8 mouse cellular contexts compared by ENCODE assay signal in genomic region chr3:135516891-135517290, GRCm38 (mm10). TPM values are rescaled to one million over a fixed set of nuclear protein-coding genes. Genes with fewer than 3 reads are reported as not detected.
DNase-seq lines count a peak whose midpoint lies in the region; ATAC-seq and TF ChIP-seq lines count a peak whose summit lies in the region.

No protein-coding gene starts in this region.

- H3K9ac ChIP-seq in embryonic facial prominence, embryonic 14.5 days (ENCODE audit: low read depth, low read length) = no peak overlapping the region
- no peak overlapping the region for H3K9ac ChIP-seq in MEL (ENCODE audit: control insufficient read depth, low read depth, low read length, poor library complexity, severe bottlenecking)
- no peak overlapping the region for H3K9ac ChIP-seq in limb, embryonic 15.5 days

- H3K79me2 ChIP-seq in MEL (ENCODE audit: control insufficient read depth, insufficient read depth, low read length, poor library complexity) = no peaks in the 10 kb centered on the region

- H3K4me1 ChIP-seq in embryonic facial prominence, embryonic 14.5 days (ENCODE audit: control insufficient read depth, insufficient read depth, low read length) = no peaks in the 10 kb centered on the region
- H3K4me1 ChIP-seq in embryonic facial prominence, embryonic 10.5 days = peaks cover 7% of the 10 kb centered on the region
- peaks cover 0 to 7% of the 10 kb centered on the region in 2 experiments; a peak in 1 of 4 replicates for H3K4me1 ChIP-seq in MEL (ENCODE audit: control insufficient read depth in 1 of 2, insufficient read depth in 2 of 2, low read length in 2 of 2)
- H3K4me1 ChIP-seq in limb, embryonic 15.5 days = no peaks in the 10 kb centered on the region

- no peaks in the 10 kb centered on the region for H3K36me3 ChIP-seq in embryonic facial prominence, embryonic 14.5 days (ENCODE audit: control insufficient read depth, insufficient read depth, low read length)
- H3K36me3 ChIP-seq in embryonic facial prominence, embryonic 10.5 days (replicated peaks) = no peaks in the 10 kb centered on the region
- no peaks in the 10 kb centered on the region; a peak in 2 of 4 replicates for H3K36me3 ChIP-seq in MEL (ENCODE audit: control insufficient read depth in 1 of 2, insufficient read depth in 2 of 2, low read length in 2 of 2)
- no peaks in the 10 kb centered on the region for H3K36me3 ChIP-seq in limb, embryonic 15.5 days

- TF ChIP-seq POLR2A in MEL (IDR thresholded peaks at IDR 0.05; ENCODE audit: control insufficient read depth in 1 of 2, insufficient read depth in 1 of 2, low read depth in 1 of 2, low read length in 2 of 2, poor library complexity in 1 of 2) = no peak

- H3K27me3 ChIP-seq in embryonic facial prominence, embryonic 14.5 days (replicated peaks; ENCODE audit: control insufficient read depth, insufficient read depth, low read length) = no peaks in the 10 kb centered on the region
- H3K27me3 ChIP-seq in embryonic facial prominence, embryonic 10.5 days (replicated peaks; ENCODE audit: low read depth, poor library complexity, severe bottlenecking) = no peaks in the 10 kb centered on the region
- no peaks in the 10 kb centered on the region for H3K27me3 ChIP-seq in MEL (ENCODE audit: control insufficient read depth in 1 of 2, insufficient read depth in 2 of 2, low read length in 2 of 2)
- H3K27me3 ChIP-seq in limb, embryonic 15.5 days = no peaks in the 10 kb centered on the region

- TF ChIP-seq CTCF in MEL (IDR thresholded peaks at IDR 0.05 in 2 of 3, conservative IDR thresholded peaks at IDR 0.05 in 1 of 3; ENCODE audit: control insufficient read depth in 1 of 3, insufficient read depth in 1 of 3, low read depth in 2 of 3, low read length in 3 of 3, poor library complexity in 1 of 3, severe bottlenecking in 1 of 3) = no peak

- H3K4me2 ChIP-seq in embryonic facial prominence, embryonic 14.5 days (ENCODE audit: low read depth, low read length) = no peak overlapping the region
- no peak overlapping the region for H3K4me2 ChIP-seq in limb, embryonic 15.5 days

- no peak for TF ChIP-seq RAD21 in MEL (IDR thresholded peaks at IDR 0.05; ENCODE audit: low read depth, low read length)

- ATAC-seq in embryonic facial prominence, embryonic 14.5 days (ENCODE audit: low read depth) = peak; percentile 84
- peak; percentile 61 for ATAC-seq in granulocyte monocyte progenitor cell, adult 5-6 weeks (replicated peaks; ENCODE audit: poor library complexity, severe bottlenecking)
- peak; percentile 66; the same call in 1 of the 2 replicates for ATAC-seq in limb, embryonic 15.5 days (ENCODE audit: insufficient number of reproducible peaks, low FRiP score, low TSS enrichment, low read depth)

- TF ChIP-seq EP300 in MEL (IDR thresholded peaks at IDR 0.05; ENCODE audit: low read depth in 1 of 2, low read length in 2 of 2) = no peak

- no peaks in the 10 kb centered on the region for H3K9me3 ChIP-seq in embryonic facial prominence, embryonic 14.5 days (ENCODE audit: control insufficient read depth, low read length)
- no peaks in the 10 kb centered on the region for H3K9me3 ChIP-seq in embryonic facial prominence, embryonic 10.5 days
- no peaks in the 10 kb centered on the region for H3K9me3 ChIP-seq in MEL (replicated peaks; ENCODE audit: insufficient read depth, low read length)
- H3K9me3 ChIP-seq in limb, embryonic 15.5 days = no peaks in the 10 kb centered on the region

- no peak overlapping the region for H3K27ac ChIP-seq in embryonic facial prominence, embryonic 14.5 days (replicated peaks; ENCODE audit: low read depth, low read length)
- no peak overlapping the region for H3K27ac ChIP-seq in embryonic facial prominence, embryonic 10.5 days (replicated peaks)
- no peak overlapping the region for H3K27ac ChIP-seq in MEL (ENCODE audit: control insufficient read depth, low read depth, low read length)
- no peak overlapping the region for H3K27ac ChIP-seq in limb, embryonic 15.5 days

- 68% methylated on average over 6 of the region's 6 CpGs for WGBS in embryonic facial prominence, embryonic 14.5 days
- WGBS in embryonic facial prominence, embryonic 10.5 days = 80% methylated on average over 6 of the region's 6 CpGs
- 68% methylated on average over 6 of the region's 6 CpGs for WGBS in limb, embryonic 15.5 days

- peak; percentile 69 for DNase-seq in embryonic facial prominence, embryonic 14.5 days (ENCODE audit: low spot score)
- no peak for DNase-seq in embryonic facial prominence, embryonic 10.5 days (ENCODE audit: low spot score)
- DNase-seq in MEL (ENCODE audit: low read depth, low spot score) = peak; percentile 22
- peak; percentile 81 for DNase-seq in skeletal muscle tissue, adult 2 months (ENCODE audit: low read depth, low spot score)
- DNase-seq in frontal cortex, postnatal 10 days (ENCODE audit: low spot score in 2 of 2) = no peak
- DNase-seq in right cerebral cortex, postnatal 4 days = no peak

- no peak overlapping the region for H3K4me3 ChIP-seq in embryonic facial prominence, embryonic 14.5 days (ENCODE audit: low read depth, low read length)
- no peak overlapping the region for H3K4me3 ChIP-seq in embryonic facial prominence, embryonic 10.5 days
- no peak overlapping the region for H3K4me3 ChIP-seq in MEL (ENCODE audit: control insufficient read depth in 1 of 2, insufficient read depth in 1 of 2, low read depth in 2 of 2, low read length in 2 of 2)
- no peak overlapping the region for H3K4me3 ChIP-seq in limb, embryonic 15.5 days

TF ChIP-seq in MEL, 35 proteins besides CTCF, POLR2A, EP300 and RAD21:
- TF ChIP-seq SMC3 (IDR thresholded peaks at IDR 0.05; ENCODE audit: low read depth, low read length) (no peak), MEF2A (IDR thresholded peaks at IDR 0.05; ENCODE audit: extremely low read depth, insufficient replicate concordance, low read depth, low read length, poor library complexity, severe bottlenecking) (peak; percentile 84; the same call in 1 of the 2 replicates), UBTF (IDR thresholded peaks at IDR 0.05; ENCODE audit: borderline replicate concordance, insufficient read depth, low read depth, low read length) (no peak), TBP (IDR thresholded peaks at IDR 0.05; ENCODE audit: low read depth, low read length) (no peak)

RNA-seq across cellular contexts. Expression of gene Manba, which starts 31.5 kb away (rescaled TPM):
- polyA plus RNA-seq in embryonic facial prominence, embryonic 14.5 days (2014; fragmentation: Nextera tagmentation; extraction: Ambion mirVana) = 7.9 and 8.1 TPM in 2 replicates
- polyA plus RNA-seq in embryonic facial prominence, embryonic 10.5 days (2016; fragmentation: Nextera tagmentation; extraction: Ambion mirVana) = 3.3 and 3.5 TPM in 2 replicates
- total RNA-seq in MEL (2012; rRNA removed) = 8.1 and 9.1 TPM in 2 replicates
- 10 to 100 TPM in 1 of 2 experiments, not detected in 1; 10.6 TPM for polyA plus RNA-seq in MEL (2012; ENCODE audit: insufficient read depth in 1 of 2, insufficient read length in 2 of 2, low read depth in 1 of 2, low replicate concordance in 2 of 2, missing spikeins in 1 of 2)
- total RNA-seq in granulocyte monocyte progenitor cell, adult 5-6 weeks (2014; fragmentation: Nextera tagmentation) = 24.6 and 54.4 TPM in 2 replicates
- 33.6 and 38.8 TPM in 2 replicates for total RNA-seq in granulocyte monocyte progenitor cell, adult 5-6 weeks (2017)
- polyA plus RNA-seq in limb, embryonic 15.5 days (2015; fragmentation: Nextera tagmentation; extraction: Ambion mirVana) = 7.4 and 9.5 TPM in 2 replicates

Comparison
In these comparisons a context has a peak if more than half of its experiments do, and no peak if none do; other contexts are left out.
1. DNase-seq: peak in embryonic facial prominence, embryonic 14.5 days (single experiment), MEL (single experiment) and skeletal muscle tissue, adult 2 months (single experiment); none in embryonic facial prominence, embryonic 10.5 days (single experiment), frontal cortex, postnatal 10 days (0 of 2) and right cerebral cortex, postnatal 4 days (single experiment).
2. Peak in every context shown above with its lines, with median percentiles within 50 percentile points of each other: ATAC-seq.